Mouse (Mus musculus) kidney, embryonic 14.5 days (tissue): ENCODE data around the gene Zscan29. TPM values are rescaled to one million over a fixed set of nuclear protein-coding genes. Genes with fewer than 3 reads are reported as not detected.

ENCODE experiments used
- ATAC-seq: fragments of 200-750 bp; cut with Nextera tagmentation; 2 replicates; pipeline ENCODE4 v1.8.0; 2017; ENCODE audit warnings: moderate number of reproducible peaks, mild to moderate bottlenecking, moderate TSS enrichment, moderate library complexity; ENCODE audit not compliant: low FRiP score, low TSS enrichment
- H3K27ac ChIP-seq: fragments of 300-500 bp; sonication (generic); 2 replicates; pipeline ENCODE4 v1.5.1; 2014; ENCODE audit warnings: low read depth, mild to moderate bottlenecking, low read length, moderate library complexity, mixed read lengths
- H3K27me3 ChIP-seq: fragments of 300-500 bp; sonication (generic); 2 replicates; pipeline ENCODE4 v1.6.1; 2014; ENCODE audit warnings: mild to moderate bottlenecking, low read length; ENCODE audit not compliant: control insufficient read depth, insufficient read depth
- H3K36me3 ChIP-seq: fragments of 300-500 bp; sonication (generic); 2 replicates; pipeline ENCODE4 v1.6.1; 2014; ENCODE audit warnings: low read length, mixed read lengths; ENCODE audit not compliant: control insufficient read depth, insufficient read depth
- H3K4me1 ChIP-seq: fragments of 300-500 bp; sonication (generic); 2 replicates; pipeline ENCODE4 v1.6.1; 2014; ENCODE audit warnings: low read length, mixed read lengths; ENCODE audit not compliant: control insufficient read depth, insufficient read depth
- H3K4me2 ChIP-seq: fragments of 300-500 bp; sonication (generic); replicated peaks from 2 replicates; pipeline ENCODE4 v1.6.1; 2014; ENCODE audit warnings: low read depth, mild to moderate bottlenecking, low read length
- H3K4me3 ChIP-seq: fragments of 300-500 bp; sonication (generic); 2 replicates; pipeline ENCODE4 v1.5.1; 2014; ENCODE audit warnings: mild to moderate bottlenecking, low read length
- H3K9ac ChIP-seq: fragments of 300-500 bp; sonication (generic); 2 replicates; pipeline ENCODE4 v1.6.1; 2014; ENCODE audit warnings: low read depth, mild to moderate bottlenecking, low read length, moderate library complexity
- H3K9me3 ChIP-seq: fragments of 300-500 bp; sonication (generic); 2 replicates; pipeline ENCODE4 v1.6.1; 2016; ENCODE audit warnings: low read length; ENCODE audit not compliant: control insufficient read depth
- WGBS: fragments of 180-500 bp; shearing (Covaris S2); extraction: QIAGEN DNeasy Blood & Tissue Kit; methylation state at CpG from one replicate; pipeline ENCODE4 v1.1.7; 2014; 5-methylcytosine and 5-hydroxymethylcytosine counted together
- polyA plus RNA-seq: library from polyadenylated mRNA; unstranded; fragments of >200 nt; fragmentation: Nextera tagmentation; extraction: Ambion mirVana; gene quantifications from 2 replicates; pipeline ENCODE4 v1.2.1, GENCODE M21; 2014

Gene Zscan29
- polyA plus RNA-seq, 1 experiment from 2014 or later: 13.3 TPM

- 89% methylated on average over 5 of the region's 5 CpGs for WGBS
- Histone ChIP-seq H3K9me3 (no peaks in the 10 kb centered on the region), H3K27ac (no peak overlapping the region), H3K4me2 (no peak overlapping the region), H3K4me3 (no peak overlapping the region), H3K27me3 (no peaks in the 10 kb centered on the region), H3K9ac (no peak overlapping the region), H3K4me1 (no peaks in the 10 kb centered on the region), H3K36me3 (peaks cover 72% of the 10 kb centered on the region)
- no peak for ATAC-seq
These were observed 12.5 kb upstream of the Zscan29 start for GRCm38 (mm10) chr2:121183431-121183830.

DNA sequence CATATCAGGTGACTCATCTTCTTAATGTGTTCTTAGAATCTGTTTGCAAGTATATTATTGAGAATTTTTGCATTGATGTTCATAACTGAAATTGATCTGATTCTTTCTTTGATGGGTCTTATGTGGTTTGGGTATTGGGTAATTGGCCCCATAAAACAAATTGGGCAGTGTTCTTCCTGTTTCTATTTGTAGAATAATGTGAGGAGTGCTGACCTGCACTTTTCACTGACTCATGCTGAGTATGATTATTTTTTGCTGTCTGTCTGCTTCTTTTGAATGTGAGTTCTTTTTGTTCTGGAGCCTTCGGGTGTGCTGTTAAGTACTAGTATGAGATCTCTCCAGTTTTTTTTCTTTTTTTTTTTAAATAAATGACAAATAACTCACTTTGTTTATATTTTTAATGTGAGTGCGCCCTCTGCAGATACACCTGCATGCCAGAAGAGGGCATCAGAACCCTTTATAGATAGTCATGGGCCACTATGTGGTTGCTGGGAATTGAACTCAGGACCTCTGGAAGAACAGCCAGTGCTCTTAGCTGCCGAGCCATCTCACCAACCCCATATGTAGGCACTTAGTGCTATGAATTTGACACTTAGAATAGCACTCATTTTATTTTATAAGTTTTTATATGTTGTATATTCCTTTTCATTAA lies 8.0 kb upstream of the Zscan29 start:
- H3K4me1 ChIP-seq: no peaks in the 10 kb centered on the region
- WGBS: 95% methylated on average over 3 of the region's 3 CpGs
- no peaks in the 10 kb centered on the region for H3K27me3 ChIP-seq
- H3K9me3 ChIP-seq: no peaks in the 10 kb centered on the region
- H3K4me2 ChIP-seq: no peak overlapping the region
- no peak for ATAC-seq
- no peak overlapping the region for H3K9ac ChIP-seq
- H3K4me3 ChIP-seq: no peak overlapping the region
- peaks cover 69% of the 10 kb centered on the region for H3K36me3 ChIP-seq
- no peak overlapping the region for H3K27ac ChIP-seq

GRCm38 (mm10) chr2:121170481-121170971 lies 399 bp downstream of the Zscan29 start, which contains the start of gene Tubgcp4:
Gene Tubgcp4, plus strand, starts transcription at chr2:121170654.
- peak within 1 kb of the TSS; percentile 93 for H3K27ac ChIP-seq
- H3K4me2 ChIP-seq: peak within 1 kb of the TSS; percentile 70
- no peaks in the 10 kb centered on the region for H3K9me3 ChIP-seq
- H3K4me1 ChIP-seq: peaks cover 19% of the 10 kb centered on the region
- WGBS: under 1% methylated on average over 38 of the region's 38 CpGs
- H3K4me3 ChIP-seq: peak within 1 kb of the TSS; percentile 65
- H3K9ac ChIP-seq: peak within 1 kb of the TSS; percentile 74
- ATAC-seq: peak; percentile 64
- H3K36me3 ChIP-seq: peaks cover 26% of the 10 kb centered on the region
- no peaks in the 10 kb centered on the region for H3K27me3 ChIP-seq

GRCm38 (mm10) chr2:121169902-121170301 lies 1.0 kb downstream of the Zscan29 start:
- H3K36me3 ChIP-seq: peaks cover 23% of the 10 kb centered on the region
- WGBS: 6% methylated on average over 9 of the region's 9 CpGs
- H3K27me3 ChIP-seq: no peaks in the 10 kb centered on the region
- H3K9me3 ChIP-seq: no peaks in the 10 kb centered on the region
- peak overlapping the region; percentile 93; the same call in 1 of the 2 replicates for H3K27ac ChIP-seq
- H3K4me1 ChIP-seq: peaks cover 19% of the 10 kb centered on the region
- H3K9ac ChIP-seq: peak overlapping the region; percentile 74
- H3K4me2 ChIP-seq: peak overlapping the region; percentile 70
- H3K4me3 ChIP-seq: peak overlapping the region; percentile 65
- ATAC-seq: no peak

DNA sequence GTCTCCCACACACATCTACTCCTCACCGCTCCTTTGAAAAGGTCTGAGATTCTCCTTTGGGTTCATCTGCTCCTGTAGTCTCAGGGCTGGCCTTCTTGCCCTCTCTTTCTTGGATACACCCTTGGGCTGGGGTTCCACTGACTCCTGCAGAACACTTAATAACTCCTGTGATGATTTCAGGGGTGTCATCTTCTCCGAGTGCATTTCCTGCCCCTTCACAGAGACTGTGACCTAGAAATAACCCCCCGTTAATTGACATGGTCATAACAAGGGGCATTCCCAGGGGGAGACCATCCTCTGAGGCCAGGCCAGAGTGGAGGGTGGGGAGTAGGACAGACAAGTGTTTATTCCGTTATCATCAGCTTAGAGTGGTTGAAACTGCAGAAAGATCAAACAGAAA lies 1.8 kb downstream of the Zscan29 start:
- 39% methylated on average over 4 of the region's 4 CpGs for WGBS
- ATAC-seq: no peak
- H3K27ac ChIP-seq: no peak overlapping the region

GRCm38 (mm10) chr2:121153100-121153499 lies 17.8 kb downstream of the Zscan29 start:
- no peak for ATAC-seq
- Histone ChIP-seq H3K27me3 (no peaks in the 10 kb centered on the region), H3K4me3 (no peak overlapping the region), H3K9me3 (no peaks in the 10 kb centered on the region), H3K4me1 (no peaks in the 10 kb centered on the region), H3K27ac (no peak overlapping the region), H3K36me3 (peaks cover 25% of the 10 kb centered on the region), H3K9ac (no peak overlapping the region), H3K4me2 (no peak overlapping the region)
- WGBS: 88% methylated on average over 3 of the region's 3 CpGs

More for the DNA sequence above, 1.8 kb downstream of the Zscan29 start:
- Histone ChIP-seq H3K9me3 (no peaks in the 10 kb centered on the region), H3K36me3 (peaks cover 22% of the 10 kb centered on the region), H3K9ac (peak overlapping the region; percentile 74; the same call in 1 of the 2 replicates), H3K4me2 (peak overlapping the region; percentile 70), H3K4me3 (peak overlapping the region; percentile 65), H3K27me3 (no peaks in the 10 kb centered on the region), H3K4me1 (peaks cover 19% of the 10 kb centered on the region)

GRCm38 (mm10) chr2:121149679-121150078 lies 21.2 kb downstream of the Zscan29 start:
- H3K9me3 ChIP-seq: no peaks in the 10 kb centered on the region
- H3K4me3 ChIP-seq: no peak overlapping the region
- H3K9ac ChIP-seq: no peak overlapping the region
- 94% methylated on average over 5 of the region's 5 CpGs for WGBS
- no peak overlapping the region for H3K27ac ChIP-seq
- H3K27me3 ChIP-seq: no peaks in the 10 kb centered on the region
- ATAC-seq: no peak
- H3K4me2 ChIP-seq: no peak overlapping the region
- H3K4me1 ChIP-seq: no peaks in the 10 kb centered on the region
- H3K36me3 ChIP-seq: peaks cover 30% of the 10 kb centered on the region

- peaks cover 10% of the 10 kb centered on the region for H3K9me3 ChIP-seq
- H3K4me1 ChIP-seq: peaks cover 15% of the 10 kb centered on the region; the same call in 1 of the 2 replicates
- no peak overlapping the region for H3K27ac ChIP-seq
- no peak overlapping the region for H3K9ac ChIP-seq
- no peak overlapping the region for H3K4me2 ChIP-seq
- ATAC-seq: no peak
- no peaks in the 10 kb centered on the region for H3K27me3 ChIP-seq
- H3K36me3 ChIP-seq: peaks cover 31% of the 10 kb centered on the region
- 74% methylated on average over 2 of the region's 2 CpGs for WGBS
- no peak overlapping the region for H3K4me3 ChIP-seq
These were observed 28.5 kb downstream of the Zscan29 start for GRCm38 (mm10) chr2:121142415-121142814.
